Mouse (Mus musculus): Measurements from ENCODE around the gene Dusp3.

DNA sequence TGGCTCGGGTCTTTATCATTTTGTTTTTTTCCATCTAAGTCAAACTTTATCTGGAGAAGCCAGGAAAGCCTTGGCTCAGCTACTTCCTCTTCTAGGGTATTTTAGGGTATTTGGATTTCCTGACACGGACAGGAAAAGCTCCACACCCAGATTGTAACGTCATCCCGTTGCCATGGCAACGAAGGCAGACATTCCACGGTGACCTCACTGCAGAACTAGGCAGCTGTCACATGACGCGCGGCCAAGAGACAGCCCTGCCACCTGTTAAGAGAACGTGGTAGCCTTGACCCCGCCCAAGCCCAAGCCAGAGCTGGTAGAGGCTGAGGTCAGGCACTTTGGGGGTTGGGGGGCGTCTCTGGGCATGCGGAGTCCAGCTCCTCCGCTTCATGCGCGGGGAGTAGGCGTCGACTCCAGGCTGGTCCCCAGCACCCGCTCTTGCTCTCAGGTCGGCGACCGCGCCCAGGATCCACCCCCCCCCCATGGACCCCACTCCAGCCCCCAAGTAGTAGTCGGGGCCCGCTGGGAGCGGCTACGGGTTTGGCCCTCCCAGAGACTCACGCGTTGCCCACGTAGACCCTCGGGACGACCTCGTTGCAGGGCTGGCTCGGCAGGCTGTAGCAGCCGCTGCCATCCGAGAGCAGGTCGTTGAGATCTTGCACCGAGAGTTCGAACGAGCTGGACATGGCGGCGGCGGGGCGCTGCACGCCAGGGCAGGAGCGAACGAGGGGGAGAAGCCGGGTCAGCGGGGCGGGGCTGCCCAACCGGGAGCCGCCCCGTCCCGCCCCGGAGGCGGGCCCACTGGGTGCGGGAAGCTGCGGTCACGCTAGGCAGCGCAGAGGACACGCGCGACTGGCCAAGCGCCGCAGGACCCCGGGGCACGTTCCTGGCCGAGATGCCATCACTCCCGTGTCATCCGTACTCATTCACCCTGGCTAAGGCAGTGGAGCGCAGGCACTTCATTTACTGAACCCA is 2.5 kb downstream of the Dusp3 start, which contains the start of gene Cfap97d1:
- TF ChIP-seq POLR2A (IDR thresholded peaks at IDR 0.05; ENCODE audit: insufficient read length, low read depth) (peak; percentile 79), USF1 (IDR thresholded peaks at IDR 0.05; ENCODE audit: low read depth) (peak; percentile 95), MYOD1 (IDR thresholded peaks at IDR 0.05; ENCODE audit: control insufficient read depth in 1 of 3, insufficient read length in 2 of 3, low read depth in 2 of 3) (peak; percentile 76 to 99 (median 98)), MAX (IDR thresholded peaks at IDR 0.05; ENCODE audit: low read depth) (peak; percentile 24), POLR2AphosphoS2 (IDR thresholded peaks at IDR 0.05; ENCODE audit: insufficient read length, low read depth) (peak; percentile 65), REST (IDR thresholded peaks at IDR 0.05; ENCODE audit: insufficient read depth, insufficient read length) (no peak), SRF (IDR thresholded peaks at IDR 0.05; ENCODE audit: control insufficient read depth, insufficient read length, low read depth) (no peak), CEBPB (IDR thresholded peaks at IDR 0.05; ENCODE audit: insufficient read depth, poor library complexity, severe bottlenecking) (no peak), TCF12 (IDR thresholded peaks at IDR 0.05; ENCODE audit: insufficient read depth, poor library complexity, severe bottlenecking) (peak; percentile 50)
